Mouse (Mus musculus): ENCODE measurements at regions not wholly inside any gene's neighbourhood (a gene's known extent, or its start where the extent isn't known, plus 50 kb on each side); places are given as distances from the start of the nearest gene placed in this dataset.

GRCm38 (mm10) chr3:103464181-103464580, 110.8 kb upstream of the Syt6 start:
- DNase-seq (ENCODE audit: low spot score in 2 of 2), result no peak

GRCm38 (mm10) chr3:103464729-103465128, 110.3 kb upstream of the Syt6 start:
- DNase-seq (ENCODE audit: low spot score in 2 of 2), result no peak

GRCm38 (mm10) chr3:103465132-103465690, 109.8 kb upstream of the Syt6 start:
- no peak for DNase-seq (ENCODE audit: low spot score in 2 of 2)

- DNase-seq (ENCODE audit: low spot score in 2 of 2), result no peak
Measured at GRCm38 (mm10) chr3:103465948-103466347, 109.1 kb upstream of the Syt6 start.

- no peak for DNase-seq (ENCODE audit: low spot score in 2 of 2)
Measured at GRCm38 (mm10) chr3:103470586-103471400, 104.2 kb upstream of the Syt6 start.

- DNase-seq (ENCODE audit: low spot score in 2 of 2), result no peak
Measured at GRCm38 (mm10) chr3:103472598-103472997, 102.4 kb upstream of the Syt6 start.

- no peak for DNase-seq (ENCODE audit: low spot score in 2 of 2)
Measured at GRCm38 (mm10) chr3:103473336-103473735, 101.7 kb upstream of the Syt6 start.

GRCm38 (mm10) chr3:103479845-103480543, 95.0 kb upstream of the Syt6 start:
- DNase-seq (ENCODE audit: low spot score in 2 of 2), result no peak

- DNase-seq (ENCODE audit: low spot score in 2 of 2), result no peak
Measured at GRCm38 (mm10) chr3:103480676-103481075, 94.4 kb upstream of the Syt6 start.

- DNase-seq (ENCODE audit: low spot score in 2 of 2), result no peak
Measured at GRCm38 (mm10) chr3:103483316-103483715, 91.7 kb upstream of the Syt6 start.

- DNase-seq (ENCODE audit: low spot score in 2 of 2), result no peak
Measured at GRCm38 (mm10) chr3:103483762-103484161, 91.3 kb upstream of the Syt6 start.

- DNase-seq (ENCODE audit: low spot score in 2 of 2), result peak in 1 of 2 experiments; percentile 14
Measured at GRCm38 (mm10) chr3:103489786-103490185, 85.2 kb upstream of the Syt6 start.

GRCm38 (mm10) chr3:103490966-103491365, 84.1 kb upstream of the Syt6 start:
- no peak for DNase-seq (ENCODE audit: low spot score in 2 of 2)

- no peak for DNase-seq (ENCODE audit: low spot score in 2 of 2)
Measured at GRCm38 (mm10) chr3:103492211-103492610, 82.8 kb upstream of the Syt6 start.

GRCm38 (mm10) chr3:103493623-103494022, 81.4 kb upstream of the Syt6 start:
- DNase-seq (ENCODE audit: low spot score in 2 of 2), result no peak

GRCm38 (mm10) chr3:103494043-103494442, 81.0 kb upstream of the Syt6 start:
- DNase-seq (ENCODE audit: low spot score in 2 of 2), result no peak

GRCm38 (mm10) chr3:103496083-103496482, 78.9 kb upstream of the Syt6 start:
- no peak for DNase-seq (ENCODE audit: low spot score in 2 of 2)

GRCm38 (mm10) chr3:103496683-103497082, 78.3 kb upstream of the Syt6 start:
- DNase-seq (ENCODE audit: low spot score in 2 of 2), result no peak

GRCm38 (mm10) chr3:103497696-103498095, 77.3 kb upstream of the Syt6 start:
- DNase-seq (ENCODE audit: low spot score in 2 of 2), result no peak

- no peak for DNase-seq (ENCODE audit: low spot score in 2 of 2)
Measured at GRCm38 (mm10) chr3:103498458-103498857, 76.6 kb upstream of the Syt6 start.

- no peak for DNase-seq (ENCODE audit: low spot score in 2 of 2)
Measured at GRCm38 (mm10) chr3:103499801-103500200, 75.2 kb upstream of the Syt6 start.

- DNase-seq (ENCODE audit: low spot score in 2 of 2), result peak in 1 of 2 experiments; percentile 15
Measured at GRCm38 (mm10) chr3:103500366-103500765, 74.7 kb upstream of the Syt6 start.

GRCm38 (mm10) chr3:103504160-103504559, 70.9 kb upstream of the Syt6 start:
- peak in 1 of 2 experiments; percentile 4 for DNase-seq (ENCODE audit: low spot score in 2 of 2)
